Mouse (Mus musculus): ENCODE measurements at regions not wholly inside any gene's neighbourhood (a gene's known extent, or its start where the extent isn't known, plus 50 kb on each side); places are given as distances from the start of the nearest gene placed in this dataset.

DNA sequence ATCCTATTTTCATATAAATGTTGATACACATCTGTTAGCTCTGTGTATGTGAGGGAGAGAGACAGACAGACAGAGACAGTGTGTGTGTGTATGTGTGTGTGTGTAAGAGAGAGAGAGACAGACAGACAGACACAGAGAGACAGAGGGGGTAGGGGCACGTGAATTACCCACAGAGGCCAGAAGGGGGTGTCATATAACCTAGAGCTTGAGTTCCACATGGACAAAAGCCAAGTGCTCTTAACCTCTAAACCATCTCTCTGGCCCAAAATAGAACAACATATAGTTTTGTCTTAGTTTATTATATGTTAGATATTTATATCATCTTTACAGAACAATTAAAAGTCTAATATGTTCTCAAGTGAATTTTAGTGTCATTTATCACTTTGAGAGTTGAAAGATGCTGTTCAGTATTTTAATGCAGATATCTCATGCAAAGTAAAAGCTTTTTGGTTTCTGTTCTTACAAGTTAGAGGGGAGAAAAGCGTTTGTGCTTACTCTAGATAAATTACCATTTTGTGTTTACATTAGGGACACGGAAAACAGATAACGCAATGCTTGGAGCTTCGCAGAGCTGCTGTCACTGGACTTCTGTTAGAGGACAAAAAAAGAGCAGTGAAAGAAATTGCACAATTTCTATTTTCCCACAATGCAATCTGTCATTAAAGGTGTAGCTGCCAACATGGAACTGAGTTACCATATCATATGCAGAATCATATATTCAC lies 710.6 kb upstream of the Tmem132c start:
- no peak for TF ChIP-seq POLR2A (IDR thresholded peaks at IDR 0.05; ENCODE audit: borderline replicate concordance, extremely low read depth, insufficient read depth, insufficient read length)
- WGBS = 76% methylated on average over 5 of the region's 5 CpGs
- no peak for DNase-seq (ENCODE audit: low spot score)

GRCm38 (mm10) chr5:126531528-126531894 lies 710.1 kb upstream of the Tmem132c start:
- ATAC-seq (ENCODE audit: low FRiP score, low read depth) (no peak), DNase-seq (ENCODE audit: low spot score) (no peak)
- H3K36me3 ChIP-seq (ENCODE audit: control insufficient read depth, insufficient read depth, low read length) = no peaks in the 10 kb centered on the region
- WGBS = 86% methylated on average over 5 of the region's 5 CpGs
- H3K4me3 ChIP-seq (replicated peaks; ENCODE audit: low read length) = no peak overlapping the region
- H3K4me2 ChIP-seq (replicated peaks; ENCODE audit: low read depth, low read length, severe bottlenecking) = no peak overlapping the region
- H3K27ac ChIP-seq (replicated peaks; ENCODE audit: low read depth, low read length) = no peak overlapping the region
- H3K9ac ChIP-seq (ENCODE audit: low read depth, low read length, severe bottlenecking) = no peak overlapping the region
- TF ChIP-seq POLR2A (IDR thresholded peaks at IDR 0.05; ENCODE audit: borderline replicate concordance, extremely low read depth, insufficient read depth, insufficient read length) = no peak
- H3K4me1 ChIP-seq (ENCODE audit: control insufficient read depth, insufficient read depth, low read length) = no peaks in the 10 kb centered on the region
- no peaks in the 10 kb centered on the region for H3K27me3 ChIP-seq (ENCODE audit: control insufficient read depth, insufficient read depth, low read length)
- no peaks in the 10 kb centered on the region for H3K9me3 ChIP-seq (ENCODE audit: control insufficient read depth, low read length)

More for the DNA sequence above, 710.6 kb upstream of the Tmem132c start:
- Histone ChIP-seq H3K4me2 (replicated peaks; ENCODE audit: low read depth, low read length, severe bottlenecking) (no peak overlapping the region), H3K36me3 (ENCODE audit: control insufficient read depth, insufficient read depth, low read length) (no peaks in the 10 kb centered on the region), H3K27me3 (ENCODE audit: control insufficient read depth, insufficient read depth, low read length) (no peaks in the 10 kb centered on the region), H3K9me3 (ENCODE audit: control insufficient read depth, low read length) (no peaks in the 10 kb centered on the region), H3K9ac (ENCODE audit: low read depth, low read length, severe bottlenecking) (no peak overlapping the region), H3K4me3 (replicated peaks; ENCODE audit: low read length) (no peak overlapping the region), H3K27ac (replicated peaks; ENCODE audit: low read depth, low read length) (no peak overlapping the region), H3K4me1 (ENCODE audit: control insufficient read depth, insufficient read depth, low read length) (no peaks in the 10 kb centered on the region)
- ATAC-seq (ENCODE audit: low FRiP score, low read depth) = no peak

DNA sequence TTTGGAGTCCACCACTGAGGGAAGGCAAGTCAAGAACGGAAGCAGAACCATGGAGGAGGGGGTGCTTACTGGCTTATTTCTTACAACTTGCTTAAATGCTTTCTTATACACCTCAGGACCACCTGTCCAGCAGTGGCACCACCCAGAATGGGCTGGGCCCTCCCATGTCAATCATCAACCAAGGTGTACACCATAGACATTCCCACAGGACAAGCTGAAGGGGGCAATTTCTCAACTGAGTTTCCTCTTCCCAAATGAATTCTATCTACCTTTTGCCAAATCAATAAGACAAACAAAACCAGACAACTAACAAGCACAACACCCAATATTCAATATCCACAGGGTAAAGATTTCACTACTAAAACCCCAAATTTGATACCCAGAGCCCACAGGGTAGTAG lies 709.6 kb upstream of the Tmem132c start:
- no peak overlapping the region for H3K4me2 ChIP-seq (replicated peaks; ENCODE audit: low read depth, low read length, severe bottlenecking)
- H3K4me3 ChIP-seq (replicated peaks; ENCODE audit: low read length) = no peak overlapping the region
- WGBS = 85% methylated on average over 1 of the region's 1 CpGs
- H3K27me3 ChIP-seq (ENCODE audit: control insufficient read depth, insufficient read depth, low read length) = no peaks in the 10 kb centered on the region
- no peaks in the 10 kb centered on the region for H3K36me3 ChIP-seq (ENCODE audit: control insufficient read depth, insufficient read depth, low read length)
- no peak overlapping the region for H3K9ac ChIP-seq (ENCODE audit: low read depth, low read length, severe bottlenecking)
- no peak overlapping the region for H3K27ac ChIP-seq (replicated peaks; ENCODE audit: low read depth, low read length)
- H3K9me3 ChIP-seq (ENCODE audit: control insufficient read depth, low read length) = no peaks in the 10 kb centered on the region
- TF ChIP-seq POLR2A (IDR thresholded peaks at IDR 0.05; ENCODE audit: borderline replicate concordance, extremely low read depth, insufficient read depth, insufficient read length) = no peak
- ATAC-seq (ENCODE audit: low FRiP score, low read depth) (no peak), DNase-seq (ENCODE audit: low spot score) (no peak)
- no peaks in the 10 kb centered on the region for H3K4me1 ChIP-seq (ENCODE audit: control insufficient read depth, insufficient read depth, low read length)

- Histone ChIP-seq H3K9me3 (ENCODE audit: control insufficient read depth, low read length) (no peaks in the 10 kb centered on the region), H3K9ac (ENCODE audit: low read depth, low read length, severe bottlenecking) (no peak overlapping the region), H3K4me1 (ENCODE audit: control insufficient read depth, insufficient read depth, low read length) (no peaks in the 10 kb centered on the region), H3K27me3 (ENCODE audit: control insufficient read depth, insufficient read depth, low read length) (no peaks in the 10 kb centered on the region), H3K27ac (replicated peaks; ENCODE audit: low read depth, low read length) (no peak overlapping the region), H3K36me3 (ENCODE audit: control insufficient read depth, insufficient read depth, low read length) (no peaks in the 10 kb centered on the region), H3K4me3 (replicated peaks; ENCODE audit: low read length) (no peak overlapping the region), H3K4me2 (replicated peaks; ENCODE audit: low read depth, low read length, severe bottlenecking) (no peak overlapping the region)
- DNase-seq (ENCODE audit: low spot score) = no peak
- ATAC-seq (ENCODE audit: low FRiP score, low read depth) = no peak
- 77% methylated on average over 2 of the region's 2 CpGs for WGBS
- no peak for TF ChIP-seq POLR2A (IDR thresholded peaks at IDR 0.05; ENCODE audit: borderline replicate concordance, extremely low read depth, insufficient read depth, insufficient read length)
These were observed 703.5 kb upstream of the Tmem132c start for GRCm38 (mm10) chr5:126538072-126538471.

DNA sequence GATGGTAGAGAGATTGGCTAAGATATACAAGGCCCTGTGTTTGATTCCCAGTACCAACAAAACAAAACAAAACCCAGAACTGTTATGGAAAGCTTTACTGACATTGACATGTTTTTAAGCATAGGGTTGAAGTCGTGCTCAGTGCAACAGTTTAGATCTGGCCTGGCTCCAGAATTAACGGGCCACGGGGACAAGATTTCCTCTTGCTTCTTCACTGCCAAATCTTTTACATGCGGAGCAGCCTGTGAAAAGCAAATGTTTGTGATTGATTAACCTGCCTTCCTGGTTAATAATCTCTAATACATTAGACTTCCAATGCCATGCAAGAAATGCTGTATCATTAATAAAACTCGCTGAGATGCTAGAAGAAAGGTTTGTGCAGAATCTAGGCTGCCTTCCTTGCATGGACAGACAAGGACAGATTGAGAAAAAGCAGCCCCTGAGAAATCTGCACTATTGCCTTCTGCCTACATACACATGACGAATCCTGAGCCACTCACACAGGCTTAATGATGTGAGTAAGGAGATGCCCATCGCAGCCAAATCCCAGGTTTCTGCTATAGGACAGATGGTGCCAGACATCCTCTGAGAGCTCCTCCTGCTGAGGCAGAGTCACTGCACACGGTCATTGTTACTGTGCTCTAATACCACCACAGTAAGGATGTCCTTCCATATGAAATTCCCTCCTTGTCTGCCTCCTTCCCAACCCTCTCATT lies 697.2 kb upstream of the Tmem132c start:
- no peak overlapping the region for H3K27ac ChIP-seq (replicated peaks; ENCODE audit: low read depth, low read length)
- TF ChIP-seq POLR2A (IDR thresholded peaks at IDR 0.05; ENCODE audit: borderline replicate concordance, extremely low read depth, insufficient read depth, insufficient read length) = no peak
- no peak for DNase-seq (ENCODE audit: low spot score)
- no peaks in the 10 kb centered on the region for H3K36me3 ChIP-seq (ENCODE audit: control insufficient read depth, insufficient read depth, low read length)
- no peak overlapping the region for H3K4me3 ChIP-seq (replicated peaks; ENCODE audit: low read length)
- no peak overlapping the region for H3K4me2 ChIP-seq (replicated peaks; ENCODE audit: low read depth, low read length, severe bottlenecking)
- H3K27me3 ChIP-seq (ENCODE audit: control insufficient read depth, insufficient read depth, low read length) = no peaks in the 10 kb centered on the region
- 73% methylated on average over 8 of the region's 8 CpGs for WGBS
- ATAC-seq (ENCODE audit: low FRiP score, low read depth) = no peak
- H3K9me3 ChIP-seq (ENCODE audit: control insufficient read depth, low read length) = no peaks in the 10 kb centered on the region
- no peaks in the 10 kb centered on the region for H3K4me1 ChIP-seq (ENCODE audit: control insufficient read depth, insufficient read depth, low read length)
- H3K9ac ChIP-seq (ENCODE audit: low read depth, low read length, severe bottlenecking) = no peak overlapping the region

Measured in limb, embryonic 14.5 days (tissue).